Mouse (Mus musculus): ENCODE data around the gene Actr6.
"Not testable (repeated sequence)": the region's sequence is repeated elsewhere in the genome, so short reads cannot be mapped to it uniquely, and the experiment has no call there.

Gene Actr6

DNA sequence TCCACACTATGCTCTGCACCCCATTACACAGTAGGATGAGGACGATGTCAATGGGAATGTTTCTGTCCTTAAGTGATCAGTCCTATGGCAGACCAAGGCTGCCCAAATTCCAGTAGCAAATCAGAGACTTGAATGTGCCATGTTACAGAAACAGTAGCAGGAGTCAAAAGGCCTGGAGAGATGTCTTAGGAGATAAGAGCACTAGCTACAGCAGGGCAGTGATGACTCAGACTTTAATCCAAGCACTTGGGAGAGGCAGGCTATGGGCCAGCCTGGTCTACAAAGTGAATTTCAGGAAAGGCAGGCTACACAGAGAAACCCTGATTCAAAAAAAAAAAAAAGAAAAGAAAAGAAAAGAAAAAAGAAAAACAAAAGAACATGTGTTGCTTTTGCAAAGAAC lies 52.6 kb downstream of the Actr6 start:
- DNase-seq: no peak

DNA sequence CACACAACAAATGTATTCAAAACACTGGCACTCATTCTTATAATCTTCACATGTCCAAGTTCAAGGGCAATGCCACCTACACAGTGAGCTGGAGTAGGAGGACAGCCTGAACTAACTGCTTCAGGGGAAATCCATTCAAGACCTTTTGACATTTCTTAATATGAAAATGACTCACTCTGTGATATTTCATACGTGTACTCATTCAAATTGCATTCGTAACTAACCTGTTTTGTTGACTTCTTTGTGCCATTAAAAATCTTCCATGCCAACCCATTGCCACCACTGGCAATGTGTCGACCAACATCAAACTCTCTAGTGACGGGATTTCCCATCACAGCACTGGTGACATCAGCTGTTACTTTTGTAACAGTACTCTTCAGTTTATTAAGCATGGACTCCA lies 54.0 kb downstream of the Actr6 start:
- DNase-seq: no peak

DNA sequence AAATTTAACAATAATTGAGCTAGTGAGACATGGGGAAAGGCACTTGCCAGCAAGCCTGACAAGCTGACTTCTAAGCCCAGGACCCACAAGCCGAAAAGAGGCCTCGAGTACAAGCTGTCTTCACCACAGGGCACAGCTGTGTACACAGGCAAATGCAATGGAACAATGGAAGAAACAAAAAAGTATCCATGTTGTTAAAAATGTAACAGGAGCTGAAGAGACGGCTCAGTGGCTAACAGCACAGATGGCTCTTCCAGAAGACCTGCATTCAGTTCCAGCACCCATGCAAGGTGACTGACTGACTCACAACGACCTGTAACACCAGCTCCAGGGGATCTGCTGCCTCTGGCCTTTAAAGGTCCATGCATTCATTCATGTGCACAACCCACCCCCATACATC lies 55.5 kb downstream of the Actr6 start:
- DNase-seq: no peak

DNA sequence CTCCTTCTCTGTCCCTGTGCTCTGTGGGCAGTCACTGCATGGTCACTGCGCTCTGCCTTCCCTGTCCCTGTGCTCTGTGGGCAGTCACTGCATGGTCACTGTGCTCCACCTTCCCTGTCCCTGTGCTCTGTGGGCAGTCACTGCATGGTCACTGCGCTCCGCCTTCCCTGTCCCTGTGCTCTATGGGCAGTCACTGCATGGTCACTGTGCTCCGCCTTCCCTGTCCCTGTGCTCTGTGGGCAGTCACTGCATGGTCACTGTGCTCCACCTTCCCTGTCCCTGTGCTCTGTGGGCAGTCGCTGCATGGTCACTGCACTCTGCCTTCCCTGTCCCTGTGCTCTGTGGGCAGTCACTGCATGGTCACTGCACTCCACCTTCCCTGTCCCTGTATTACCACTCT lies 61.7 kb downstream of the Actr6 start:
- not testable (repeated sequence) for DNase-seq

DNA sequence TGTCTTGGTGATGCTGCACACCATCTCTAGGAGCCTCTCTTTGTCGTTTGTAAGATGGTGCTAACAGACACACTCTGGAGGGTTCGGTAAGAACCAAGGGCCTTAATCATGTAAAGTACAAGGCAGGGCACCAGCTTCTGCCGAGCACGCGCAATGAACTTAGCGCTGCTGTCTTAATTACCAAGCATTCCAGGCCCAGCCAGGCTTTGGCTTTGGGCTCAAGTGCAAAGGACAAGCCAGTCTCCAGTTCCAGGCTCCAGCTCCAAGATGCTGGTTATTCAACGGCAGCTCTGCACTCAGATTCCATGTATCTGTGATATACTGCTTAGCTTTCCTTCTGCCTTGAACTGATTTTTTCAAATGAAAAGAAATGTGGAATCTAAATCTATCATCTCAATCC lies 64.5 kb downstream of the Actr6 start:
- no peak for DNase-seq

DNA sequence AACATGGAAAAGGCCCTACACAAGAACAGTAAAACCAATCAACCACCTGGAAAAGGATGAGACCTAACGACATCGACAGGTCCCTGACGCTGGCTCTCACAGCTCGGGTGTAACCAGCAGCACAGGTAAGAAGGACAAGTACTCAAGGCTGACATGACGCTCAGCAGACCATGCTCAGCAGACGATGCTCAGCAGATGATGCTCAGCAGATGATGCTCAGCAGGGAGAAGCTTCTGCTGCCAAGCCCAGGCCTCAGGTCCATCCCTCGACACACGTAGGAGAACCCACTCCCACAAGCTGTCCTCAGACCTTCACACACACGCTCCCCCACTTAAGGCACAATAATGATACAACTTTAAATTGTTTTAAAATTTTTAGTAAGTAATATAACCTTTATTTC lies 66.4 kb downstream of the Actr6 start:
- no peak for DNase-seq

DNA sequence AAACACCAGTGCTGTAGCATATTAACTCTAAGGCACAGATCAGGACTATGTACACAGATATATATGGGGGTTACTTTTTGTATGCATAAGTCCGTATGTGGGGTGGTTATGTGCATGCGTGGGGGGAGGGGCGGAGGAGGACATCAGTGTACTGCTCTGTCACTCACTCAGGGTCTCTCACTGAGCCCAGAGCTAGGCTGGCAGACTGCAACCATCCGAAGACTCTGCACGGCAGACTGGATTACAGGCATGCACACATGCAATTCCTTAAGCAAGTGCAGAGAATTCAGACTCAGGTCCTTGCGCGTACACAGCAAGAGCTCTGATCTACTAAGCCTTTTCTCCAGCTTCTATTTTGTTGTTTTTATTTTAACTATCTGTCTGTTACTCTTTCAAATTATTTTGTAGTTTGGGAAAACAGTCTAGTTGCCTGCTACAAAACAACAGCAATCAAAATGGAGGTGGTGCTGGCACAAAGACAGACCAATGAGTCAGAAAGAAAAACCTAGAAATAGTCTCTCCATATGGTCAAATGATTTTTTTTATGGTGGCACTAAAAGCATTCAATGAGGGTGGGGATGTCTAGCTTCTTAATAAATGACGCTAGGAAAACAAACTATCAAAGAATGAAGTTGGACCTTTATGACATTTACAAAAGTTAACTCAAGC lies 67.0 kb downstream of the Actr6 start:
- DNase-seq: no peak

Data from liver (tissue).